Mouse (Mus musculus): ENCODE measurements at regions not wholly inside any gene's neighbourhood (a gene's known extent, or its start where the extent isn't known, plus 50 kb on each side); places are given as distances from the start of the nearest gene placed in this dataset.

- no peak for DNase-seq (ENCODE audit: low spot score in 2 of 2)
Measured at GRCm38 (mm10) chr2:78804931-78805330, 63.0 kb upstream of the Ube2e3 start.

- no peak for DNase-seq (ENCODE audit: low spot score in 2 of 2)
Measured at GRCm38 (mm10) chr2:78803543-78803942, 64.4 kb upstream of the Ube2e3 start.

GRCm38 (mm10) chr2:78795446-78795845 is 72.5 kb upstream of the Ube2e3 start:
- no peak for DNase-seq (ENCODE audit: low spot score in 2 of 2)

- no peak for DNase-seq (ENCODE audit: low spot score in 2 of 2)
Measured at GRCm38 (mm10) chr2:78794734-78795133, 73.2 kb upstream of the Ube2e3 start.

- DNase-seq (ENCODE audit: low spot score in 2 of 2) = no peak
Measured at GRCm38 (mm10) chr2:78789124-78789523, 78.8 kb upstream of the Ube2e3 start.

- no peak for DNase-seq (ENCODE audit: low spot score in 2 of 2)
Measured at GRCm38 (mm10) chr2:78788222-78788621, 79.7 kb upstream of the Ube2e3 start.

GRCm38 (mm10) chr2:78779949-78780348 is 88.0 kb upstream of the Ube2e3 start:
- DNase-seq (ENCODE audit: low spot score in 2 of 2) = no peak

GRCm38 (mm10) chr2:78777589-78777988 is 90.3 kb upstream of the Ube2e3 start:
- no peak for DNase-seq (ENCODE audit: low spot score in 2 of 2)

- no peak for DNase-seq (ENCODE audit: low spot score in 2 of 2)
Measured at GRCm38 (mm10) chr2:78754362-78754761, 113.6 kb upstream of the Ube2e3 start.

GRCm38 (mm10) chr2:78753918-78754317 is 114.0 kb upstream of the Ube2e3 start:
- DNase-seq (ENCODE audit: low spot score in 2 of 2) = no peak

GRCm38 (mm10) chr2:78730161-78730560 is 137.8 kb upstream of the Ube2e3 start:
- no peak for DNase-seq (ENCODE audit: low spot score in 2 of 2)

- DNase-seq (ENCODE audit: low spot score in 2 of 2) = no peak
Measured at GRCm38 (mm10) chr2:78726060-78726459, 141.9 kb upstream of the Ube2e3 start.

- DNase-seq (ENCODE audit: low spot score in 2 of 2) = no peak
Measured at GRCm38 (mm10) chr2:78724416-78724815, 143.5 kb upstream of the Ube2e3 start.

- no peak for DNase-seq (ENCODE audit: low spot score in 2 of 2)
Measured at GRCm38 (mm10) chr2:78723423-78723822, 144.5 kb upstream of the Ube2e3 start.

GRCm38 (mm10) chr2:78722739-78723138 is 145.2 kb upstream of the Ube2e3 start:
- no peak for DNase-seq (ENCODE audit: low spot score in 2 of 2)

- peak in 1 of 2 experiments; percentile 4 for DNase-seq (ENCODE audit: low spot score in 2 of 2)
Measured at GRCm38 (mm10) chr2:78718550-78718949, 149.4 kb upstream of the Ube2e3 start.

GRCm38 (mm10) chr2:78716157-78716798 is 151.6 kb upstream of the Ube2e3 start:
- DNase-seq (ENCODE audit: low spot score in 2 of 2) = no peak

GRCm38 (mm10) chr2:78694851-78695250 is 173.1 kb upstream of the Ube2e3 start:
- DNase-seq (ENCODE audit: low spot score in 2 of 2) = no peak

GRCm38 (mm10) chr2:78656668-78657067 is 211.3 kb upstream of the Ube2e3 start:
- no peak for DNase-seq (ENCODE audit: low spot score in 2 of 2)

- DNase-seq (ENCODE audit: low spot score in 2 of 2) = peak in 1 of 2 experiments; percentile 27
Measured at GRCm38 (mm10) chr2:78655156-78655855, 212.6 kb upstream of the Ube2e3 start.

- no peak for DNase-seq (ENCODE audit: low spot score in 2 of 2)
Measured at GRCm38 (mm10) chr2:78651549-78651948, 216.4 kb upstream of the Ube2e3 start.

- DNase-seq (ENCODE audit: low spot score in 2 of 2) = no peak
Measured at GRCm38 (mm10) chr2:78640361-78640760, 227.6 kb upstream of the Ube2e3 start.

GRCm38 (mm10) chr2:78625264-78625663 is 242.7 kb upstream of the Ube2e3 start:
- no peak for DNase-seq (ENCODE audit: low spot score in 2 of 2)

Data from adrenal gland, adult 18-20 months (tissue).